Mouse (Mus musculus) ES-CJ7 (cell line): Measurements from ENCODE around the gene Lpin2.

Source experiments
- DNase-seq: peaks from one replicate; pipeline ENCODE4 v3.0.0; 2011; ENCODE audit warnings: low read depth, low spot score

Lpin2 gene

GRCm38 (mm10) chr17:71294570-71294969 is 112.2 kb downstream of the Lpin2 start:
- no peak for DNase-seq
